Mouse (Mus musculus) left cerebral cortex, postnatal 10 days (tissue): ENCODE measurements around the gene Sec24b. TPM values are rescaled to one million over a fixed set of nuclear protein-coding genes. Genes with fewer than 3 reads are reported as not detected.

Source experiments
- DNase-seq, 2 experiments: peaks; one replicate each; pipeline ENCODE4 v3.0.0; 2021 to 2022; ENCODE audit warnings: low spot score in 2 of 2, mixed read lengths in 1 of 2; ENCODE audit errors: extremely low spot score in 1 of 2
- intact Hi-C: fragments of 180-260 bp; cut with DNase I; formaldehyde crosslinking; loops from one replicate; pipeline ENCODE4 v1.15.1; 2025
- total RNA-seq, 2 experiments: library from RNA; stranded (reverse); gene quantifications; 2 replicates each; pipeline ENCODE4 v1.2.3; 2021

The Sec24b gene
- total RNA-seq, 2 experiments from 2014 or later, result 54.3 to 60.6 TPM

- intact Hi-C loops, result no loop called here
Measured at GRCm38 (mm10) chr3:129946217-129946914, 115.0 kb downstream of the Sec24b start.

GRCm38 (mm10) chr3:129943813-129944212 lies 117.5 kb downstream of the Sec24b start:
- DNase-seq, result no peak
- intact Hi-C loops, result no loop called here

More at GRCm38 (mm10) chr3:129946217-129946914, 115.0 kb downstream of the Sec24b start:
- DNase-seq, result no peak

DNA sequence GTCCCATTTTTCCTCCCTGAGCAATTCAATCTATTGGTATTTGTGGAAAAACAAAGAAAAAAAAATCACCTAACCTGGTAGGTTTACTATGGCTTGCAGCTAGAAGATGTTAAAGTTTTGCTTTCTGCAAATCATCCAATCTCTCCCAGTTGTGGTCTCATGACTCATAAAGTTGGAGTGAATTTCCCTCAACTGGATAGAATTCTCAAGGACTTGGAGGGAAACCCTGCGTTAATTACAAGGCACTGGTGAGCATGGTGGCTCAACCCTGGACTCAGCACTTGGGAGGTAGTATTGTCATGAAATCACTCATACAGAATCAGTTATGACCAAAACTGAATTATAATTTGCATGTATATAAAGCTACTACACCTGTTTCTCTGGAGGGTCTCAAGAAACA lies 120.1 kb downstream of the Sec24b start:
- intact Hi-C loops, result no loop called here
- DNase-seq, result no peak

- DNase-seq, result no peak
- intact Hi-C loops, result no loop called here
Measured at GRCm38 (mm10) chr3:129940780-129941179, 120.6 kb downstream of the Sec24b start.

DNA sequence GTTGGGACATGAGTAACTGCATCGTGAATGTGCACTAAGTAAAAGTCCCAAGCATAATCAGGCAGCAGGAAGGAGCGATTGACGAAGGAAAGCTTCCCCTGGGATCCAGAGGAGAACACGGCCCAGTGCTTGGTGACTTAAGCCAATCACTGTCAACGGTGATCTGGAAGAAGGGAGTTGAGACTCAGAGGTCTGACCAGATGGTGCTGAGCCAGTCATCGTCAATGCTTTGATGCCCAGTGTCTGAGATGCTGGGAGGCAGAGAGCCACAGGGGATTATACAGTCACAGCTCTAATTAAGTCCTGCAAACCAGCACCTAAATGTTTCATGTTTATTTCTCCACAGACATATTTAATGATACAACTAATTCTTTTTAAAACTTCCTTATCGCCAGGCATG lies 122.3 kb downstream of the Sec24b start:
- DNase-seq, result no peak
- intact Hi-C loops, result no loop called here

DNA sequence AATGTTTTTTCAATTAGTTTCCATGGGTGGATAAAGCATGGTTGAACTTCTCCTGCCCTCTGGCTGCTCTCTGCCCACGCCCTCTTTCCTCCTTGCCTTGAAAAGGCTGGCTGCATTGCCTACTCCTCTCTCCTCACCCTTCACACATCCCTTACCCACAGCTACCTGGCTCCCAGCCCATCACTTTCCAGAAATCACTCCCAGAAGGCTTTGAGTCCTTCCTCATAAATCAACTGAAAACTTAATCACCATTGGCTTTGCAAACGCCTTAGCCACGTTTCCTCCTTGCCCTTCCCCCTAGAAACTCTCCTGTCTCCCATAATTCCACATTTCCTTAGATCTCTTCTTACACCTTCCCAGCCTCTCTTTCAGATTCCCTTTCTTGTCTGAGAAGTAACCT lies 123.5 kb downstream of the Sec24b start:
- no peak for DNase-seq
- intact Hi-C loops, result no loop called here

GRCm38 (mm10) chr3:129936561-129936960 lies 124.8 kb downstream of the Sec24b start:
- DNase-seq, result no peak
- intact Hi-C loops, result no loop called here

Other genes starting within 250 kb of the Sec24b start
- 1 to 10 TPM in 1 of 2 experiments, under 1 TPM in 1; 0.79 to 1.0 TPM for gene Rrh, start 239.0 kb downstream of the Sec24b start, total RNA-seq
- 10 to 100 TPM; 42.5 to 47.8 TPM for gene Gar1, start 230.2 kb downstream of the Sec24b start, total RNA-seq
- not detected for gene Cfi, start 225.7 kb downstream of the Sec24b start, total RNA-seq
- 10 to 100 TPM; 18.0 to 18.1 TPM for gene Pla2g12a, start 182.9 kb downstream of the Sec24b start, total RNA-seq
- 1 to 10 TPM; 5.8 to 6.4 TPM for gene Casp6, start 160.1 kb downstream of the Sec24b start, total RNA-seq
- gene Mcub, start 91.3 kb downstream of the Sec24b start, total RNA-seq, result 1 to 10 TPM; 1.8 to 3.3 TPM
- gene Col25a1, start 69.9 kb upstream of the Sec24b start, total RNA-seq, result 10 to 100 TPM; 22.5 to 26.5 TPM